Mouse (Mus musculus) liver, embryonic 15.5 days (tissue): ENCODE data around the gene Slc4a8. TPM values are rescaled to one million over a fixed set of nuclear protein-coding genes. Genes with fewer than 3 reads are reported as not detected.

ENCODE experiments used
- ATAC-seq: fragments of 200-750 bp; cut with Nextera tagmentation; 2 replicates; pipeline ENCODE4 v1.8.0; 2017; ENCODE audit warnings: moderate number of reproducible peaks, mild to moderate bottlenecking, moderate library complexity; ENCODE audit not compliant: insufficient read depth
- H3K27ac ChIP-seq: fragments of 300-500 bp; sonication (generic); replicated peaks from 2 replicates; pipeline ENCODE4 v1.5.1; 2015; ENCODE audit warnings: mild to moderate bottlenecking, inconsistent platforms
- H3K27me3 ChIP-seq: fragments of 300-500 bp; sonication (generic); 2 replicates; pipeline ENCODE4 v1.6.1; 2015; ENCODE audit warnings: mild to moderate bottlenecking, inconsistent platforms
- H3K36me3 ChIP-seq: fragments of 300-500 bp; sonication (generic); replicated peaks from 2 replicates; pipeline ENCODE4 v1.6.1; 2015; ENCODE audit warnings: moderate library complexity, mild to moderate bottlenecking, inconsistent platforms
- H3K4me1 ChIP-seq: fragments of 300-500 bp; sonication (generic); replicated peaks from 2 replicates; pipeline ENCODE4 v1.6.1; 2015; ENCODE audit warnings: inconsistent platforms
- H3K4me2 ChIP-seq: fragments of 300-500 bp; sonication (generic); 2 replicates; pipeline ENCODE4 v1.6.1; 2015; ENCODE audit warnings: moderate library complexity, mild to moderate bottlenecking, inconsistent platforms
- H3K4me3 ChIP-seq: fragments of 300-500 bp; sonication (generic); replicated peaks from 2 replicates; pipeline ENCODE4 v1.5.1; 2015; ENCODE audit warnings: mild to moderate bottlenecking, inconsistent platforms
- H3K9ac ChIP-seq: fragments of 300-500 bp; sonication (generic); 2 replicates; pipeline ENCODE4 v1.6.1; 2015; ENCODE audit warnings: moderate library complexity, mild to moderate bottlenecking, inconsistent platforms
- H3K9me3 ChIP-seq: fragments of 300-500 bp; sonication (generic); replicated peaks from 2 replicates; pipeline ENCODE4 v1.6.1; 2016; ENCODE audit warnings: inconsistent platforms
- WGBS: fragments of 180-500 bp; shearing (Covaris S2); methylation state at CpG from one replicate; pipeline ENCODE4 v1.1.7; 2015; ENCODE audit warnings: mixed read lengths; ENCODE audit not compliant: insufficient replicate concordance; 5-methylcytosine and 5-hydroxymethylcytosine counted together
- polyA plus RNA-seq: library from polyadenylated mRNA; unstranded; fragments of >200 nt; fragmentation: Nextera tagmentation; extraction: Ambion mirVana; gene quantifications from 2 replicates; pipeline ENCODE4 v1.2.1, GENCODE M21; 2015

The Slc4a8 gene
- polyA plus RNA-seq, 1 experiment from 2014 or later = 0.25 TPM

DNA sequence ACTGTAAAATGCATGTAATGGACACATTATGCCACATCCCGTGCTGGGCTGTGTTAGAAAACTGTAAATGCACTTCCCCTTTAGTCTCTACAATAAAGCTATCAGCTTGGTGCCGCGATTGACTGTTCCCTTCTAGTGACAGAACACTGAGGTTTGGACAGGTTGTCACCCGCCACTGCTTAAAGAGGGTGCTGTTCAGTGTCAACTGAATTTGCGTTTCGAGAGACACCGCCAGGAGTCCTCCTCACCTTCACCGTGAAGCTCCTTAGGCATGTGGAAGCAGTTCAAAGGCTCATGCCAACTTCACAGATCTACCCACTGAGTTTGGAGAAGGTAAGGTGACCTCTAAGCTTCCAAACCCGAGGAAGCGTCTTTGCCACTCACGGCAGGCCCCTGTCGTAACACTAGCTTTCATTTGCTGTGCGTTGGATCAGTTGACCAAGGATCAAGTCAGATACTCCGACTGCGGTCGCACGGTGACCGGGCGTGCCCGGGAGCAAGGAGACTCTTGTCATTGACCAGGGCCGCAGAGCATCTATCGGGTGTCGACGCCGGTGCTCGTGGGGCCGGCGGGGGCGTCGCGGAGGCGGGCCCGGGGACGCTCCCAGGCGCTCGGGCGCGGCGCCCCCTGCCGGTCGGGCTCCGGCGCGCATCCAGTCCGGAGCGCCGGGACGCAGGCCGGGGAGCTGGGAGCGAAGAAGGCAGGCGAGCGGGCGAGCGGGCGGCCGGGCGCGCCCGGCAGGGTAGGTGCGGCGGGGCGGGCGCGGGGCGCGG is 108.6 kb downstream of the Slc4a8 start:
- 2% methylated on average over 60 of the region's 66 CpGs for WGBS
- H3K36me3 ChIP-seq = no peaks in the 10 kb centered on the region
- peaks cover 74% of the 10 kb centered on the region for H3K27me3 ChIP-seq
- no peaks in the 10 kb centered on the region for H3K9me3 ChIP-seq
- peak overlapping the region; percentile 33 for H3K4me3 ChIP-seq
- H3K4me1 ChIP-seq = peaks cover 10% of the 10 kb centered on the region; the same call in 1 of the 2 replicates
- no peak overlapping the region for H3K9ac ChIP-seq
- ATAC-seq = no peak
- H3K27ac ChIP-seq = no peak overlapping the region
- peak overlapping the region; percentile 63 for H3K4me2 ChIP-seq

DNA sequence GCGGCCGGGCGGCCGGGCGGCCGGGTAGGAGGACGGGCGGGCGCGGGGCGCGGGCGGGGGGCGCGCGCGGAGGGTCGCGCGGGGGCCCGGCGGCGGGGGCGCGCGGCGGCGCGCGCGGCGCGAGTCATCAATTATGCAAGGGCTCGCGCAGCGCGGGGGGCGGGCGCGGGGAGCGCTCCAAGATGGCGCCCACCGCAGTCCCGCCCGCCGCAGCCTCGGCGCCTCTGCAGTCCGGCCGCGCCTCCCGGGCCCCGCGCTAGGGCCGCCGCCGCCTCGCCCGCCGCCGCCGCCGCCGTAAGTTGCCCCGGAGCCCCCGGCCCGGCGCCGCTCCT is 109.2 kb downstream of the Slc4a8 start:
- peak overlapping the region; percentile 50 for H3K4me3 ChIP-seq
- 5% methylated on average over 10 of the region's 69 CpGs for WGBS
- peak overlapping the region; percentile 63 for H3K4me2 ChIP-seq
- ATAC-seq = no peak
- no peaks in the 10 kb centered on the region for H3K9me3 ChIP-seq
- H3K27ac ChIP-seq = no peak overlapping the region
- no peaks in the 10 kb centered on the region for H3K36me3 ChIP-seq
- H3K27me3 ChIP-seq = peaks cover 78% of the 10 kb centered on the region
- H3K4me1 ChIP-seq = peaks cover 10% of the 10 kb centered on the region; the same call in 1 of the 2 replicates
- H3K9ac ChIP-seq = no peak overlapping the region

GRCm38 (mm10) chr15:100871107-100872011 is 109.8 kb downstream of the Slc4a8 start:
- H3K4me1 ChIP-seq = peaks cover 10% of the 10 kb centered on the region; the same call in 1 of the 2 replicates
- H3K36me3 ChIP-seq = no peaks in the 10 kb centered on the region
- H3K9ac ChIP-seq = no peak overlapping the region
- peak overlapping the region; percentile 50 for H3K4me3 ChIP-seq
- H3K9me3 ChIP-seq = no peaks in the 10 kb centered on the region
- peak overlapping the region; percentile 63 for H3K4me2 ChIP-seq
- WGBS = 3% methylated on average over 52 of the region's 53 CpGs
- peaks cover 83% of the 10 kb centered on the region for H3K27me3 ChIP-seq
- no peak for ATAC-seq
- H3K27ac ChIP-seq = no peak overlapping the region

- peaks cover 10% of the 10 kb centered on the region; the same call in 1 of the 2 replicates for H3K4me1 ChIP-seq
- no peaks in the 10 kb centered on the region for H3K36me3 ChIP-seq
- peaks cover 88% of the 10 kb centered on the region for H3K27me3 ChIP-seq
- H3K4me3 ChIP-seq = no peak overlapping the region
- H3K9ac ChIP-seq = no peak overlapping the region
- no peak overlapping the region for H3K27ac ChIP-seq
- H3K4me2 ChIP-seq = no peak overlapping the region
- H3K9me3 ChIP-seq = no peaks in the 10 kb centered on the region
- 3% methylated on average over 16 of the region's 16 CpGs for WGBS
- ATAC-seq = no peak
These were observed 111.6 kb downstream of the Slc4a8 start for GRCm38 (mm10) chr15:100873155-100873554.

Other genes starting within 250 kb of the Slc4a8 start
- 3.7 and 4.1 TPM in 2 replicates for gene Tfcp2, start 209.7 kb upstream of the Slc4a8 start, polyA plus RNA-seq
- gene Pou6f1, start 161.8 kb upstream of the Slc4a8 start, polyA plus RNA-seq = 0.14 and 0.37 TPM in 2 replicates
- gene Dazap2, start 146.4 kb upstream of the Slc4a8 start, polyA plus RNA-seq = 145 and 148 TPM in 2 replicates
- 9.3 and 10.8 TPM in 2 replicates for gene Smagp, start 124.8 kb upstream of the Slc4a8 start, polyA plus RNA-seq
- gene Bin2, start 92.2 kb upstream of the Slc4a8 start, polyA plus RNA-seq = 18.2 and 22.2 TPM in 2 replicates
- gene Cela1, start 73.8 kb upstream of the Slc4a8 start, polyA plus RNA-seq = 17.0 and 22.6 TPM in 2 replicates
- gene Galnt6, start 32.4 kb upstream of the Slc4a8 start, polyA plus RNA-seq = 1.2 and 1.5 TPM in 2 replicates
- 0.24 and 0.32 TPM in 2 replicates for gene Scn8a, start 108.1 kb downstream of the Slc4a8 start, polyA plus RNA-seq